Mouse (Mus musculus) lung, adult 10 weeks (tissue): ENCODE results near the gene Gpr107. TPM values are rescaled to one million over a fixed set of nuclear protein-coding genes. Genes with fewer than 3 reads are reported as not detected.

Experiments
- polyA plus RNA-seq: library from polyadenylated mRNA; stranded (reverse); fragments of 350-450 nt; fragmentation: Illumina TruSeq; extraction: RNeasy Lipid Tissue Mini Kit (QIAGEN cat#74804); gene quantifications from one replicate; pipeline ENCODE4 v1.2.3, GENCODE M21; 2014; ENCODE audit warnings: low read depth, low replicate concordance; ENCODE audit not compliant: insufficient read depth

The Gpr107 gene
- polyA plus RNA-seq, result 13.9 TPM

DNA sequence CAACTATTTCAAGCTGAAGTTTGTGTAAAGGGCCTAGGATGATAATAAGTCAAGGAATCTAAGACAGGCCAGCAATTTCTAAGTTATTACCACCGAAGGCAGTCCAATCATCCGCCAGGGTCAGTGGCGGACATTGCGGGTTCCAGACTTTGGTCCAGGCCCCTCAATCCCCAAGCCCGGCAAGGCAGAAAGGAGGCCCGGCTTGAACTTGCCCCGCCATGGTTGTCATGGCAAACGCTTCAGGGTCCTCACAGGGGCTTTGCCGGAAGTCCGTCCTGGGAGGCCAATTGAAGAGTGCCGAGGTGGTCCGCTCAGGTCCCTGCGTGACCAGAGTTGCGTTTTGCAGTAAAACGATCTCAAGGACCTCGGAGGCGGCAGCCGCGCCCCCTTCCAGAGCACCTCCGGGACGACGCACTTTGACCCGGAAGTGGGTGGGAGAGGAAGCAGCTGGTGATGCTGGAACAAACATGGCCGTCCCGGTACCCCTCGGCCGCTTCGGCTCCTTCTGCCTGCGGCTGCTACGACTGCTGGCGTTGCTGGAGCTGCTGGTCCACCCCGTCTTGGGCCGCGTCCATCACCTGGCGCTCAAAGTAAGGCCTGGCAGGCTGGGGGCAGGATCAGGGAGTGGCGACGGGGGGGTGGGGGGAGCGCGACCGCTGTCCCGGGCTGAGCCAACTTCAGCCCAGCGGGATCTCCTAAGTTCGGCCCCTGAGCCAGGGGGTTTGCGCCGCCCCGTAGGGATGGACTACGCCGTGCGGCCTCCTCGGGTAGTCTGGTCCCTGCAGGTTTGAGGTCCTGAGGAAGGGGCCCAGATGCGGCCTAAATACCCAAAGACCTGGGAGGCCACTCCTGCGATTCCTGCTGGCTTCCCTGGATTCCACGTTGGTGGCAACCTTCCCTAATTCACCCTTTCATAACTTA is at the start of gene Gpr107:
Gene Gpr107 (plus strand): TSS at position 425 of the 921 bp plus-strand sequence.

DNA sequence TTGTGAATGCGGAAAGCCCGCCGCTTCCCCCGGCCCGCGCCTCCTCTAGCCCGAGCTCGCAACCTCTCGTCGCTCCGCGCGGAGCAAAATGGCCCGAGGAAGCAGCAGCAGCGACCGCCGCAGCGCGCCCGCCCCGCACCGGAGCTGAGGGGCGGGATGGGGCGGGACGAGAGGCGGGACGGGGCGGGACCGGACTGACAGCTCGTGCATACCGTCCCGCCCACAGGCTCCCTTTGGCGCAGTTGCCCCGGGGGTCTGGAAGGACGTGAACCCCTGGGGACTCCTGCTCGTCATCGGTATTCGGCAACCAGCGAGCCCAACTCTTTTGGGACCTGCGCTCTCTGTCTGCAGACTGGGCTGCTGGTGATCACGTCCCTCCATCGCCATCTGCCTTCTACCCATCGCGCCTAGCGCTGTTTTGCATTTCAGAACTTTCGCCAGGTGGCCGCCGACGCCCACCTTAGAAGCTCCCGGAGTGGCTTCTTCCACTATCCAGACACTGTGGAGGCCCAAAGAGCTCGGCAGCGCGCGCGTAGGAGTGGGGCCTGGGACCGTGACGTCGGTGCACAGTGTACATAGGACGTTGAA is 10.2 kb upstream of the Gpr107 start, which contains the start of gene Fnbp1:
Gene Fnbp1 (minus strand): TSS at position 142 of the 588 bp plus-strand sequence.

DNA sequence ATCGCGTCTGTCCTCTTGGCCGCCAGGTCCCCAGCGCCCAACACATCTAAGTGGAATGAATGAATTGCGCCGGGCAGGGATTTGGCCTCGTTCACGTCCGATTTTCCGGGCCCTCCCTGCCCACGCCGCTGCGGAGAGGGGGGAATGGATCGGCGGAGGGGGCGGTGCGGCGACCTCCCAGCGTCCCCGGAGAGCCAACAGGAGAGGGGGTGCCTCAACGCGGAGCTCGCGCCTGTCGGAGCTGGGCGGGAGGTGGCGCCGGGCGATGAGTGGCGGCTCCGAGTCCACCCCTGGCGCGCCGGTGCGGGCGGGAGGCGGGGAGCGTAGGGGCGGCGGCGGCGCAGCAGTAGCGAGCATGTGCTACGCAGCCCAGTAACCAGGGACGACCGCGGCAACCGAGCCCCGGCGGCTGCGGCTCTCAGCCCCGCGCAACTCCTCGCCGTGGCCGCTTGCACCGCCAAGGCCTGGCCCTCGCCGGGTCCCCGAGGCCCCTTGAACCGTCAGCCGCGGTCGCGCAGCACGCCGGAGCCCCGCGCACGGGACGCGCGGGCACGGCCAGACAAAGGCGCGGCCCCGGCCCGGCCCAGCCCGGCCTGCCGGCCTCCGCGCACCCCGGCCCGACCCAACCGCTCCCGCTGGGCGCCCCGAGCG is 93.5 kb downstream of the Gpr107 start, which contains the start of gene Ncs1:
Gene Ncs1 (plus strand): TSS at position 333 of the 651 bp plus-strand sequence.

Other genes with a start within 250 kb of the Gpr107 start
- 17.8 TPM for gene Ptges, start 222.5 kb upstream of the Gpr107 start, polyA plus RNA-seq
- 22.8 TPM for gene Tor1b, start 199.4 kb upstream of the Gpr107 start, polyA plus RNA-seq
- 31.3 TPM for gene Tor1a, start 184.4 kb upstream of the Gpr107 start, polyA plus RNA-seq
- 42.1 TPM for gene BC005624, start 170.1 kb upstream of the Gpr107 start, polyA plus RNA-seq
- 5.3 TPM for gene Usp20, start 170.0 kb upstream of the Gpr107 start, polyA plus RNA-seq
- 13.0 TPM for gene Fnbp1, start 10.3 kb upstream of the Gpr107 start, polyA plus RNA-seq
- gene Ncs1, start 93.5 kb downstream of the Gpr107 start, polyA plus RNA-seq, result 1.5 TPM
- 1.2 TPM for gene Hmcn2, start 162.1 kb downstream of the Gpr107 start, polyA plus RNA-seq